Mouse (Mus musculus): ENCODE measurements at regions not wholly inside any gene's neighbourhood (a gene's known extent, or its start where the extent isn't known, plus 50 kb on each side); places are given as distances from the start of the nearest gene placed in this dataset.

DNA sequence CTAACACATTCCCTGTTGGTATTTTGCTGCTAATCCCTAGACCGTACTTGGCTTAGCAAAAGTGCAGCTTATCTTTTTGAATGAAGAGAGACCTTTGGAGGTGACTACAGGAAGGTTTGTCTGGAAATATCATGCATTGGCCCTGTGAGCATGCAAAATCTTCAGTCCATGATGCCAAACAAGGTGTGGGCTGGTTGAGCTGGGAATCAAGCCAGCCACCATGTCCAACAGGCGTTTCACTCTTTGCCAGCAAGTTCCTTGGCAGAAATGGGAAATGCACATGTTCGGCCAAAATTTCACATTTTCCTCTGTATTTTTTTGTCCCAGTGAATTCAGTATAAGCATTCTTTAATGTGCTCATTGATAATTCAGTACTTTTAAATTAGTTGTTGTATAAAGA, 617.0 kb downstream of the Psat1 start:
- WGBS, result 76% methylated on average over 3 of the region's 3 CpGs
- no peak for DNase-seq (ENCODE audit: low spot score)
- Histone ChIP-seq H3K4me2 (no peak overlapping the region), H3K4me3 (ENCODE audit: low read depth, low read length) (no peak overlapping the region), H3K36me3 (ENCODE audit: control insufficient read depth, insufficient read depth, low read length) (no peaks in the 10 kb centered on the region), H3K27ac (ENCODE audit: low read depth, low read length) (no peak overlapping the region), H3K4me1 (replicated peaks; ENCODE audit: control insufficient read depth, insufficient read depth, low read length) (no peaks in the 10 kb centered on the region), H3K9ac (ENCODE audit: low read depth, low read length) (no peak overlapping the region), H3K27me3 (replicated peaks; ENCODE audit: control insufficient read depth, insufficient read depth, low read length) (no peaks in the 10 kb centered on the region), H3K9me3 (ENCODE audit: control insufficient read depth, low read length) (no peaks in the 10 kb centered on the region)
- no peak for ATAC-seq (replicated peaks; ENCODE audit: low FRiP score)

DNA sequence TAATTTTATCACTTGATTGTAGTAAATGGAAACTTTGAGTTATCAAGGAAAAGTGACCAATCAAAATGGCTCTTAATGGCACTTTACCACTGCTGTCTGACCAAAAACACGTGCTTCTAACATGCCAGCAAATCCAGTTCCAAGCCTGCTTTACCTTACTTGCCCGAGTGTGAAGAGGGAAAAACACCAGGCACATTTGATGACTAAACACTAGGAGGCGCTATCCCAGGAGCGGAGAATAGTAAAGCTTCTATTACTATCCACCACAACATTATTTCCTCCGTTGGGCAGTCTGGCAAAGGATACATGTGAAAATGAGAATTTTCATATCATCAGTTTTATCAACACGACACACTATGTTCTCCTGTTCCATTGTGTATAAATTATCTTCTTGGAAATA, 647.7 kb downstream of the Psat1 start:
- Histone ChIP-seq H3K4me2 (no peak overlapping the region), H3K4me1 (replicated peaks; ENCODE audit: control insufficient read depth, insufficient read depth, low read length) (no peaks in the 10 kb centered on the region), H3K36me3 (ENCODE audit: control insufficient read depth, insufficient read depth, low read length) (no peaks in the 10 kb centered on the region), H3K9me3 (ENCODE audit: control insufficient read depth, low read length) (no peaks in the 10 kb centered on the region), H3K27ac (ENCODE audit: low read depth, low read length) (no peak overlapping the region), H3K4me3 (ENCODE audit: low read depth, low read length) (no peak overlapping the region), H3K9ac (ENCODE audit: low read depth, low read length) (no peak overlapping the region), H3K27me3 (replicated peaks; ENCODE audit: control insufficient read depth, insufficient read depth, low read length) (no peaks in the 10 kb centered on the region)
- ATAC-seq (replicated peaks; ENCODE audit: low FRiP score) (no peak), DNase-seq (ENCODE audit: low spot score) (no peak)
- WGBS, result 38% methylated on average over 6 of the region's 6 CpGs

DNA sequence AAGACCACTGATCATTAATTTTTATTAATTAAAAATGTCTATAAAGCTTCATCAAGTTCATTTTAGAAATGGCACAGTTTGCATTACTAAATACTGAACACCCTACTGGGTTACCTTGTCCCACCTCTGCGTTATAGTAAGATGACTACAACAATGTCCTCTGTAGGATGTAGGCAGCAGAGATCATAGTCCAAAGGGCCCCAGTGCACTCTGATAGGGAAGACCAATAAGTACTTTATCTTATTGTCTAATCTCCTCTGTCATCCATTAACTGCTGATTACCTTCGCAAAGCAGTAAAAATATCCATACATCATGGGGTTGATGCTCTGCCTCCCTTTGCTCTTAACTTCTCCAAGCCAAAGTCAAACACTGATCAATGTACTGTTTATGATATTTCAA, 662.1 kb downstream of the Psat1 start:
- no peak overlapping the region for H3K4me3 ChIP-seq (ENCODE audit: low read depth, low read length)
- ATAC-seq (replicated peaks; ENCODE audit: low FRiP score), result no peak
- WGBS, result 74% methylated on average over 2 of the region's 2 CpGs

DNA sequence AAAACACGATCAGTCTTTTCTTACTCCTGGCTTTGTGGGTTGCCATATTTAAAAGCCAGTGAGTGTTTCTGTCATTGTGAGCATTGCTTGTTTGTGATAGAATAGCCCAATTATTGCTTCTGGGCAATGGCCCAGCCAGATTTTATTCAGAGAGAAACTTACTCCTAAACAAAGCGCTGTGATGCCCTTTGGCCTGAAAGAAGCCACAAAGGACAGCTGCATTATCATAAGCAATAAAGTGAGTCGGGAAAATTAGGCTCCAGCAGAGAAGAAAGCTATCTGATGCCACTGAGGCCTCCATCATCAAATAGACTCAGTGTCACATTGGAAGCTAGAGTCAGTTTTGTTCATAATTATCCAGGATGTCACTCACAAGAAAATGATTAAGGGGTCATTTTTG, 644.9 kb upstream of the Tle4 start:
- 77% methylated on average over 3 of the region's 3 CpGs for WGBS
- DNase-seq (ENCODE audit: low spot score), result no peak
- ATAC-seq (replicated peaks; ENCODE audit: low FRiP score), result no peak
- Histone ChIP-seq H3K9ac (ENCODE audit: low read depth, low read length) (no peak overlapping the region), H3K27ac (ENCODE audit: low read depth, low read length) (no peak overlapping the region), H3K4me2 (no peak overlapping the region), H3K36me3 (ENCODE audit: control insufficient read depth, insufficient read depth, low read length) (no peaks in the 10 kb centered on the region), H3K4me1 (replicated peaks; ENCODE audit: control insufficient read depth, insufficient read depth, low read length) (no peaks in the 10 kb centered on the region), H3K4me3 (ENCODE audit: low read depth, low read length) (no peak overlapping the region), H3K27me3 (replicated peaks; ENCODE audit: control insufficient read depth, insufficient read depth, low read length) (no peaks in the 10 kb centered on the region), H3K9me3 (ENCODE audit: control insufficient read depth, low read length) (no peaks in the 10 kb centered on the region)

More for the DNA sequence above, 662.1 kb downstream of the Psat1 start:
- Histone ChIP-seq H3K27me3 (replicated peaks; ENCODE audit: control insufficient read depth, insufficient read depth, low read length) (no peaks in the 10 kb centered on the region), H3K27ac (ENCODE audit: low read depth, low read length) (no peak overlapping the region), H3K36me3 (ENCODE audit: control insufficient read depth, insufficient read depth, low read length) (no peaks in the 10 kb centered on the region), H3K4me2 (no peak overlapping the region), H3K9ac (ENCODE audit: low read depth, low read length) (no peak overlapping the region), H3K4me1 (replicated peaks; ENCODE audit: control insufficient read depth, insufficient read depth, low read length) (no peaks in the 10 kb centered on the region), H3K9me3 (ENCODE audit: control insufficient read depth, low read length) (no peaks in the 10 kb centered on the region)
- DNase-seq (ENCODE audit: low spot score), result no peak

DNA sequence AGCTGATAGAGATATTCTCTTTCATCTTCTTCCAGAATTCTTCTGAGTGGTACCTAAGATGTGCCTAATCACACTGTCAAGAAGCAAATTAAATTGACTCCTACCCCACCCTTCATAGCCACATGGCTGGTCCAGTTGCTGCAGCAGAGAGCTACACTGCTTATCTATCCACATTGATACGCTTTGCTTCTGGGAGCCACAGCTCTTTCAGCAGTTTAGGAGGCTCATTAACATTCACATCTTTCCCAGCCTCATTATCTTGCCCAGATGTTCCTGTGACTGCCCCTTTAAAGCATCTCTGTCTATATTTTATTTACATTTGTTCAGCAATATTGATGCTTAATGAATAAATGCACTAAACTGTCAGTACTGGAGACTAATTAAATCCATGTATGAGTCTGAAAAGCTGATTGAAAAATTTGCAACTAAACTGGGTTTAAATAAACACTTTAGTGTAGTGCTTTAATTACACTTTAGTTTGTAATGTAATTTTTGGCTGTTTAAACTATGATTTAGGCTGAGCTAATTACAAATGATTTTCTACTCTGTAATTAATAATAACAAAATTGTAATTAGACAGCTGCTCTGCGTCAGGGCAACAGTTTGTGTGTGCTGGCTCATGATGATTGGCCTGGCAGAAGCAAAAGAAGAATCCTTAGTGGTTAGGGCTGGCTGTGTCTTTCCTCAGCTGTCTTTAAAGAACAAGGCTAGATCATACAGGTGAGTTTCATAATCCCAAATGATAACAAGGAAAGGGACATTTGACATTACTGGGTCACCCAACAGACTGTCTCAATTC, 632.5 kb upstream of the Tle4 start:
- Histone ChIP-seq H3K27ac (ENCODE audit: low read depth, low read length) (no peak overlapping the region), H3K9me3 (ENCODE audit: control insufficient read depth, low read length) (no peaks in the 10 kb centered on the region), H3K9ac (ENCODE audit: low read depth, low read length) (no peak overlapping the region), H3K4me3 (ENCODE audit: low read depth, low read length) (no peak overlapping the region), H3K36me3 (ENCODE audit: control insufficient read depth, insufficient read depth, low read length) (no peaks in the 10 kb centered on the region), H3K27me3 (replicated peaks; ENCODE audit: control insufficient read depth, insufficient read depth, low read length) (no peaks in the 10 kb centered on the region), H3K4me1 (replicated peaks; ENCODE audit: control insufficient read depth, insufficient read depth, low read length) (no peaks in the 10 kb centered on the region), H3K4me2 (no peak overlapping the region)
- ATAC-seq (replicated peaks; ENCODE audit: low FRiP score) (no peak), DNase-seq (ENCODE audit: low spot score) (no peak)
- 66% methylated on average over 2 of the region's 2 CpGs for WGBS

DNA sequence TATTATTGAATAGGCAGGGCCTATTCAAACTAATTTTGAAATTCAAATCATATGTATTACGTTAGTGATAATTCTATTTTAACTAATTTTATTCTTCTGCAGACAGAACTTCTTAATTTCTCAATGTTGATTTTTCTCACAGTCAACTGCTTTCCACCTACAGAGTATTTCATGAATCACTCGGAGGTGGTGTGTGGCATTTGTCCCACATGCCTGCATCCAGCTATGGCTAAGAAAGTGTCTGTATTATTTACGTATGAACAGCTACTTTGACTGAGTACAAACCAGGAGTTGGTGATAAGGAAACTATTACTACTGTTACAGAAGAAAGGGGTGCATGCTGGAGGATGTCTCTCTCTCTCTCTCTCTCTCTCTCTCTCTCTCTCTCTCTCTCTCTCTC, 619.5 kb upstream of the Tle4 start:
- no peak overlapping the region for H3K4me2 ChIP-seq
- H3K36me3 ChIP-seq (ENCODE audit: control insufficient read depth, insufficient read depth, low read length), result no peaks in the 10 kb centered on the region
- H3K27me3 ChIP-seq (replicated peaks; ENCODE audit: control insufficient read depth, insufficient read depth, low read length), result no peaks in the 10 kb centered on the region
- no peaks in the 10 kb centered on the region for H3K9me3 ChIP-seq (ENCODE audit: control insufficient read depth, low read length)
- H3K4me3 ChIP-seq (ENCODE audit: low read depth, low read length), result no peak overlapping the region
- DNase-seq (ENCODE audit: low spot score), result no peak
- H3K9ac ChIP-seq (ENCODE audit: low read depth, low read length), result no peak overlapping the region
- H3K27ac ChIP-seq (ENCODE audit: low read depth, low read length), result no peak overlapping the region
- ATAC-seq (replicated peaks; ENCODE audit: low FRiP score), result no peak
- no peaks in the 10 kb centered on the region for H3K4me1 ChIP-seq (replicated peaks; ENCODE audit: control insufficient read depth, insufficient read depth, low read length)
- WGBS, result 72% methylated on average over 3 of the region's 3 CpGs

DNA sequence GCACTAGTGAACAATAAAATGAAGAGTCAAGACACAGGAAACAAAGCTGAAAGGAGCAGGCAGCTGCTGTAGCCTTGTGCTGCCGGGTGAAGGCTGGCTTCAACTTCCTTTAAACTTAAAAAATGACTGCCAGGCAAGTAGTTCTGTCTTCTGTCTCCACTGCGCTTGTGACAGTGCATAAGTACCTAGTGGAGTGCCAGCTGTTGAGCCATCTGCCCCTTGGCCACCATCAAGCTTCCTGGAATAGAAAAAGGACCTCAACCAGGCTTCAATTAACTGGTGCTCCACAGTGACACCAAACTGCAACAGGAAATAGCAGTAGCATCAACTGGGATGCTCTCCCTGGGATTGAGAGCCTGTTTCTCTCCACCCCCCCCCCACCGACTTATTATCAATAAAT, 616.8 kb upstream of the Tle4 start:
- H3K27me3 ChIP-seq (replicated peaks; ENCODE audit: control insufficient read depth, insufficient read depth, low read length), result no peaks in the 10 kb centered on the region
- no peak overlapping the region for H3K4me2 ChIP-seq
- H3K4me3 ChIP-seq (ENCODE audit: low read depth, low read length), result no peak overlapping the region
- 60% methylated on average over 3 of the region's 3 CpGs for WGBS
- no peak overlapping the region for H3K27ac ChIP-seq (ENCODE audit: low read depth, low read length)
- DNase-seq (ENCODE audit: low spot score) (no peak), ATAC-seq (replicated peaks; ENCODE audit: low FRiP score) (no peak)
- H3K36me3 ChIP-seq (ENCODE audit: control insufficient read depth, insufficient read depth, low read length), result no peaks in the 10 kb centered on the region
- H3K9me3 ChIP-seq (ENCODE audit: control insufficient read depth, low read length), result no peaks in the 10 kb centered on the region
- H3K9ac ChIP-seq (ENCODE audit: low read depth, low read length), result no peak overlapping the region
- no peaks in the 10 kb centered on the region for H3K4me1 ChIP-seq (replicated peaks; ENCODE audit: control insufficient read depth, insufficient read depth, low read length)

DNA sequence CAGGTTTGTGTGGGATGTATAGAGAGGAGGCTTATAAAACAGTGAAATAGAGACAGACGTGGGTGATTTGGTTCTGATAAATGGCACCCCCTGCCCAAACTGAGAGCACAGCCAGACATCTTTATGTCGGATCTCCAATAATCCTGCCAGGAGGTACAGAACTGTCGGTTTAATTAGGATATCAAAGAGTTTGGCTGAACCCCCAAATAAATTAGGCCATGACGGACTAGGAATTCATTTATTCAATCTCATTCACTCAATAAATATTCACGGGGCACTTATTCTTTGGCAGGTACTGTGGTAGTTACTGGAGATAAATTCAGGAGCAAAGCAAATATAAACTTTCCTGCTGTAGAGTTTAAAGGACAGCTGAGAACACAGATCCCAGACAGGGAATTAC, 615.0 kb upstream of the Tle4 start:
- no peaks in the 10 kb centered on the region for H3K27me3 ChIP-seq (replicated peaks; ENCODE audit: control insufficient read depth, insufficient read depth, low read length)
- H3K4me2 ChIP-seq, result no peak overlapping the region
- no peak overlapping the region for H3K27ac ChIP-seq (ENCODE audit: low read depth, low read length)
- no peaks in the 10 kb centered on the region for H3K4me1 ChIP-seq (replicated peaks; ENCODE audit: control insufficient read depth, insufficient read depth, low read length)
- no peak overlapping the region for H3K9ac ChIP-seq (ENCODE audit: low read depth, low read length)
- no peaks in the 10 kb centered on the region for H3K9me3 ChIP-seq (ENCODE audit: control insufficient read depth, low read length)
- no peak overlapping the region for H3K4me3 ChIP-seq (ENCODE audit: low read depth, low read length)
- WGBS, result 71% methylated on average over 5 of the region's 5 CpGs
- DNase-seq (ENCODE audit: low spot score), result no peak
- ATAC-seq (replicated peaks; ENCODE audit: low FRiP score), result no peak
- no peaks in the 10 kb centered on the region for H3K36me3 ChIP-seq (ENCODE audit: control insufficient read depth, insufficient read depth, low read length)

DNA sequence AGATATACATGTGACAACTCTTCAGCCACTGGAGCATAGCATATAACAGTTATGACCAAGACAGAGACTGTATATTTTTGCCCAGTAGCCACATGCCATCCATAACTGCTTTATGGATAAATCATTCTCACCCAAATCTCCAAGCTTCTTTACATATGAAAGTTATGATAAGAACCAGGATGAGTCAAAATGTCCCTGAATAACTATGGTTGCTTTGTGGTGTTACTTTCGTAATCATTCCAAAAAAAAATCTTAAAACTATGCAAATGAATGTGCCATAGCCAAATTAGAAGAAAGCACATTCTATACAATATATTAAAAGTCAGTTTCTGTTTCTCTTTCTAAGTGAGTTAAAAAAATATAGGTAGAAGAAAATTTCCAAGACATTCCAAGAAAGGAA, 605.2 kb upstream of the Tle4 start:
- Histone ChIP-seq H3K9me3 (ENCODE audit: control insufficient read depth, low read length) (no peaks in the 10 kb centered on the region), H3K4me1 (replicated peaks; ENCODE audit: control insufficient read depth, insufficient read depth, low read length) (no peaks in the 10 kb centered on the region), H3K27ac (ENCODE audit: low read depth, low read length) (no peak overlapping the region), H3K4me3 (ENCODE audit: low read depth, low read length) (no peak overlapping the region), H3K4me2 (no peak overlapping the region), H3K36me3 (ENCODE audit: control insufficient read depth, insufficient read depth, low read length) (no peaks in the 10 kb centered on the region), H3K9ac (ENCODE audit: low read depth, low read length) (no peak overlapping the region), H3K27me3 (replicated peaks; ENCODE audit: control insufficient read depth, insufficient read depth, low read length) (no peaks in the 10 kb centered on the region)
- 76% methylated on average over 1 of the region's 1 CpGs for WGBS
- DNase-seq (ENCODE audit: low spot score) (no peak), ATAC-seq (replicated peaks; ENCODE audit: low FRiP score) (no peak)

All from liver, embryonic 11.5 days (tissue).